Mouse (Mus musculus): ENCODE measurements at regions not wholly inside any gene's neighbourhood (a gene's known extent, or its start where the extent isn't known, plus 50 kb on each side); places are given as distances from the start of the nearest gene placed in this dataset.
A peak's percentile ranks its signal among the peaks of the same experiment; 100 is the strongest.
"Not testable (repeated sequence)": the region's sequence is repeated elsewhere in the genome, so short reads cannot be mapped to it uniquely, and the experiment has no call there.

GRCm38 (mm10) chrX:135112109-135112508, 65.3 kb downstream of the Gm15023 start:
- DNase-seq = peak; percentile 40 to 50

- DNase-seq = peak; percentile 54 to 69
Observed at GRCm38 (mm10) chrX:135110866-135111265, 66.6 kb downstream of the Gm15023 start.

GRCm38 (mm10) chrX:135101594-135101993, 75.8 kb downstream of the Gm15023 start:
- DNase-seq = peak in 1 of 2 experiments; percentile 28

GRCm38 (mm10) chrX:135098101-135098500, 79.3 kb downstream of the Gm15023 start:
- no peak for DNase-seq

GRCm38 (mm10) chrX:135096206-135096605, 81.2 kb downstream of the Gm15023 start:
- DNase-seq = no peak

- DNase-seq = peak; percentile 76 to 82
Observed at GRCm38 (mm10) chrX:135091074-135091473, 82.1 kb upstream of the Zmat1 start.

- peak; percentile 75 to 87 for DNase-seq
Observed at GRCm38 (mm10) chrX:135087068-135087579, 78.1 kb upstream of the Zmat1 start.

- peak; percentile 35 to 61 for DNase-seq
Observed at GRCm38 (mm10) chrX:135086564-135086963, 77.6 kb upstream of the Zmat1 start.

GRCm38 (mm10) chrX:135085770-135086553, 77.0 kb upstream of the Zmat1 start:
- not testable (repeated sequence) for DNase-seq

GRCm38 (mm10) chrX:135080380-135081158, 71.6 kb upstream of the Zmat1 start:
- DNase-seq = no peak

- DNase-seq = no peak
Observed at GRCm38 (mm10) chrX:135079388-135079787, 70.4 kb upstream of the Zmat1 start.

- no peak for DNase-seq
Observed at GRCm38 (mm10) chrX:135075903-135076302, 66.9 kb upstream of the Zmat1 start.

GRCm38 (mm10) chrX:135069448-135069847, 60.4 kb upstream of the Zmat1 start:
- no peak for DNase-seq

GRCm38 (mm10) chrX:135060184-135060583, 51.2 kb upstream of the Zmat1 start:
- DNase-seq = no peak

- no peak for DNase-seq
Observed at GRCm38 (mm10) chrX:135058949-135059348, 49.9 kb upstream of the Zmat1 start.

All from kidney, postnatal 4 days (tissue).